ENCODE assay signal across 16 mouse cellular contexts in the genomic region with DNA sequence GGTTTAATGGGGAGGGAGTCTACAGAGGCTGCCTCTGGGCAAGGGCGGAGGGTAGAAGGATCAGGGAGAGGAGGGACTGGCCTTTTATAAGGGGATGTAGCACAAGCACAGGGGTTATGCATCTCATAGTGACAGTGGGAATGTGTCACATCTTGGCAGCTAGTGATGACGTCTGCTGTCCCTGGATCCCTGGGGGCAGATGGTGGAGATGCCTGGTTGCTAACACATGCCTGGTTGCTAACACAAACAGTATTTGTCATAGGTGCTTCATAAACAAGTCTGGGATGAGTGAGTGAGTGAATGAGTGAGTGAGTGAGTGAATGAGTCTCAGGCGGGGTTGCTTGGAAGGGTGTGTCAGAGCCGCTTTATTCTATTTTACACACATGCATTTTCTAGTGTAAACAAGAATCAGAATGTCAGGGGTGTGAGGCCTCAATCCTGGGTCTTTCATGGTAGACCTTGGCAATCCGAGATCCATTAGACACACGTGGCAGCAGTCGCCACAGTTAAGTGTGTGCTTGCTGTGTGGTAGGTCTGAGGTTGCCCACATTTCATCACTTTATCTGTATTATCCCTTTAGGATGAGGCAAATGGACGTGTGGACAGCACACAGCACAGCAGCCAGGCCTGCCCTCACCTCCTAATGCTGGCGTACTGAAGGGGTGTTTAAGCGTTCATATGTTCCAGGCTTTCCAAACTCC.
A peak's percentile ranks its signal among the peaks of the same experiment; 100 is the strongest.
DNase-seq lines count a peak whose midpoint lies in the region; ATAC-seq and TF ChIP-seq lines count a peak whose summit lies in the region.
"Had no signal": no experiment of that assay in that cellular context is flagged by ENCODE, and none has a peak within 500 bp of the region (broad histone marks: within the 10 kb centered on the region; RNA-seq: fewer than 3 reads in every experiment).

No protein-coding gene starts in this region.

- peak; percentile 33; the same call in 1 of the 2 replicates for ATAC-seq in forebrain, embryonic 16.5 days
- ATAC-seq in forebrain, postnatal 0 days = no peak
- no peak for ATAC-seq in hindbrain, embryonic 15.5 days (ENCODE audit: low FRiP score, low read depth)

- TF ChIP-seq CTCF in forebrain, postnatal 0 days (IDR thresholded peaks at IDR 0.05; ENCODE audit: low read depth) = no peak

- H3K27me3 ChIP-seq in forebrain, embryonic 16.5 days (replicated peaks; ENCODE audit: control insufficient read depth, insufficient read depth, low read length) = no peaks in the 10 kb centered on the region
- H3K27me3 ChIP-seq in forebrain, postnatal 0 days (ENCODE audit: insufficient read depth, low read length) = no peaks in the 10 kb centered on the region
- H3K27me3 ChIP-seq in hindbrain, embryonic 15.5 days = no peaks in the 10 kb centered on the region
- H3K27me3 ChIP-seq: heart, embryonic 12.5 days; limb, embryonic 12.5 days had no signal

- WGBS in forebrain, embryonic 16.5 days = 58% methylated on average over 10 of the region's 10 CpGs
- 55% methylated on average over 10 of the region's 10 CpGs for WGBS in forebrain, postnatal 0 days
- 70% methylated on average over 10 of the region's 10 CpGs for WGBS in hindbrain, embryonic 15.5 days

- intact Hi-C loops in left cerebral cortex, postnatal 25 days (cut with DNase I) = loop anchor here (2.0 to 5.0 kb wide), 2 partner anchors 65 to 156 kb away; partner anchors contain the start of gene Fam208a

- H3K4me3 ChIP-seq in forebrain, embryonic 16.5 days (replicated peaks; ENCODE audit: low read length) = no peak overlapping the region
- H3K4me3 ChIP-seq in forebrain, postnatal 0 days (ENCODE audit: low read depth, low read length) = no peak overlapping the region
- no peak overlapping the region for H3K4me3 ChIP-seq in hindbrain, embryonic 15.5 days
- H3K4me3 ChIP-seq: erythroblast, embryonic 14.5 days; gastrocnemius, adult 2 months; heart, embryonic 12.5 days; limb, embryonic 12.5 days had no signal

- DNase-seq in forebrain, postnatal 0 days = no peak
- DNase-seq in 3T3-L1 (ENCODE audit: low read depth, low spot score) (peak; percentile 6), R1 (ENCODE audit: low read depth, low spot score) (peak; percentile 38)
- DNase-seq in left cerebral cortex, postnatal 25 days (ENCODE audit: low spot score in 2 of 2) = no peak
- DNase-seq in thymus, postnatal 14 days = no peak
- DNase-seq in spleen, postnatal 36 days (ENCODE audit: low spot score in 2 of 2) = no peak
- DNase-seq: adrenal gland, postnatal 36 days; gastrocnemius, adult 2 months; kidney, postnatal 36 days; lung, adult 18-20 months; right cerebral cortex, postnatal 14 days had no signal

- no peak overlapping the region for H3K9ac ChIP-seq in forebrain, embryonic 16.5 days (replicated peaks; ENCODE audit: low read depth, low read length)
- H3K9ac ChIP-seq in forebrain, postnatal 0 days = no peak overlapping the region
- H3K9ac ChIP-seq in hindbrain, embryonic 15.5 days = no peak overlapping the region
- H3K9ac ChIP-seq: heart, embryonic 12.5 days; limb, embryonic 12.5 days had no signal

- peaks cover 19% of the 10 kb centered on the region for H3K4me1 ChIP-seq in forebrain, embryonic 16.5 days (replicated peaks; ENCODE audit: control insufficient read depth, insufficient read depth, low read length)
- H3K4me1 ChIP-seq in forebrain, postnatal 0 days (ENCODE audit: insufficient read depth) = no peaks in the 10 kb centered on the region; the same call in 1 of the 2 replicates
- peaks cover 16% of the 10 kb centered on the region for H3K4me1 ChIP-seq in hindbrain, embryonic 15.5 days (replicated peaks)
- H3K4me1 ChIP-seq: limb, embryonic 12.5 days had no signal

- no peaks in the 10 kb centered on the region for H3K36me3 ChIP-seq in forebrain, embryonic 16.5 days (ENCODE audit: control insufficient read depth, insufficient read depth)
- H3K36me3 ChIP-seq in forebrain, postnatal 0 days (ENCODE audit: insufficient read depth) = no peaks in the 10 kb centered on the region
- H3K36me3 ChIP-seq in hindbrain, embryonic 15.5 days = no peaks in the 10 kb centered on the region
- H3K36me3 ChIP-seq: heart, embryonic 12.5 days; limb, embryonic 12.5 days had no signal

- H3K4me2 ChIP-seq in forebrain, embryonic 16.5 days (ENCODE audit: low read length) = no peak overlapping the region
- no peak overlapping the region for H3K4me2 ChIP-seq in forebrain, postnatal 0 days (ENCODE audit: low read depth)
- H3K4me2 ChIP-seq in hindbrain, embryonic 15.5 days = no peak overlapping the region
- H3K4me2 ChIP-seq: heart, embryonic 12.5 days; limb, embryonic 12.5 days had no signal

- no peaks in the 10 kb centered on the region for H3K9me3 ChIP-seq in forebrain, embryonic 16.5 days (ENCODE audit: control insufficient read depth, low read length)
- H3K9me3 ChIP-seq in forebrain, postnatal 0 days (ENCODE audit: low read length) = no peaks in the 10 kb centered on the region
- no peaks in the 10 kb centered on the region for H3K9me3 ChIP-seq in hindbrain, embryonic 15.5 days
- H3K9me3 ChIP-seq: heart, embryonic 12.5 days; limb, embryonic 12.5 days had no signal

- no peak overlapping the region for H3K27ac ChIP-seq in forebrain, embryonic 16.5 days (ENCODE audit: low read length)
- H3K27ac ChIP-seq in forebrain, postnatal 0 days (ENCODE audit: low read depth, low read length) = no peak overlapping the region
- H3K27ac ChIP-seq in hindbrain, embryonic 15.5 days (replicated peaks) = peak overlapping the region; percentile 39; the same call in 1 of the 2 replicates
- H3K27ac ChIP-seq: gastrocnemius, adult 2 months; limb, embryonic 12.5 days had no signal

Comparison
In these comparisons a context has a peak if more than half of its experiments do, and no peak if none do; other contexts are left out.
1. DNase-seq: peak in 3T3-L1 (single experiment) and R1 (single experiment); none in forebrain, postnatal 0 days (single experiment), left cerebral cortex, postnatal 25 days (0 of 2), thymus, postnatal 14 days (single experiment) and spleen, postnatal 36 days (0 of 2).